Mouse (Mus musculus) layer of hippocampus, adult 2 months (tissue): ENCODE results near the gene Pwwp2b. TPM values are rescaled to one million over a fixed set of nuclear protein-coding genes. Genes with fewer than 3 reads are reported as not detected.
A peak's percentile ranks its signal among the peaks of the same experiment; 100 is the strongest.

ENCODE experiments used
- DNase-seq, 2 experiments: peaks; one replicate each; pipeline ENCODE4 v3.0.0; 2022; ENCODE audit warnings: low spot score in 2 of 2
- H3K27ac ChIP-seq: fragments of 200-600 bp; 2 replicates; pipeline ENCODE4 v1.8.1; 2022
- H3K4me3 ChIP-seq: fragments of 200-600 bp; 2 replicates; pipeline ENCODE4 v1.8.1; 2022; ENCODE audit warnings: mild to moderate bottlenecking
- CTCF ChIP-seq: fragments of 200-600 bp; conservative IDR thresholded peaks from 2 replicates; pipeline ENCODE4 v1.8.1; 2022; ENCODE audit warnings: antibody characterized with exemption, mild to moderate bottlenecking, moderate library complexity
- total RNA-seq, 2 experiments: library from RNA; stranded (reverse); gene quantifications; 2 replicates each; pipeline ENCODE4 v1.2.3; 2021

Pwwp2b gene
- total RNA-seq, 2 experiments from 2014 or later = 35.0 to 37.6 TPM

GRCm38 (mm10) chr7:139233714-139234113 lies 14.6 kb upstream of the Pwwp2b start:
- no peak overlapping the region for H3K4me3 ChIP-seq
- peak; percentile 100 for TF ChIP-seq CTCF
- H3K27ac ChIP-seq = no peak overlapping the region
- peak; percentile 81 to 92 for DNase-seq

- DNase-seq = no peak
- H3K27ac ChIP-seq = no peak overlapping the region
Observed at GRCm38 (mm10) chr7:139234426-139235188, 13.7 kb upstream of the Pwwp2b start.

GRCm38 (mm10) chr7:139235651-139236358 lies 12.5 kb upstream of the Pwwp2b start:
- Histone ChIP-seq H3K27ac (no peak overlapping the region), H3K4me3 (no peak overlapping the region)
- DNase-seq = no peak
- TF ChIP-seq CTCF = peak; percentile 33

More at GRCm38 (mm10) chr7:139234426-139235188, 13.7 kb upstream of the Pwwp2b start:
- H3K4me3 ChIP-seq = no peak overlapping the region
- TF ChIP-seq CTCF = peak; percentile 47

- TF ChIP-seq CTCF = no peak
- H3K27ac ChIP-seq = no peak overlapping the region
- DNase-seq = no peak
- no peak overlapping the region for H3K4me3 ChIP-seq
Observed at GRCm38 (mm10) chr7:139239432-139239831, 8.8 kb upstream of the Pwwp2b start.

- no peak for TF ChIP-seq CTCF
- H3K4me3 ChIP-seq = no peak overlapping the region
- DNase-seq = no peak
- H3K27ac ChIP-seq = peak overlapping the region; percentile 99
Observed at GRCm38 (mm10) chr7:139246086-139246485, 2.2 kb upstream of the Pwwp2b start.

- no peak for TF ChIP-seq CTCF
- Histone ChIP-seq H3K27ac (peak overlapping the region; percentile 99), H3K4me3 (peak overlapping the region; percentile 80)
- peak; percentile 49 to 60 for DNase-seq
Observed at GRCm38 (mm10) chr7:139246931-139247880, 1.1 kb upstream of the Pwwp2b start.

- DNase-seq = no peak
- H3K27ac ChIP-seq = peak overlapping the region; percentile 99
- peak overlapping the region; percentile 80 for H3K4me3 ChIP-seq
- TF ChIP-seq CTCF = no peak
Observed at GRCm38 (mm10) chr7:139248615-139249405, 528 bp downstream of the Pwwp2b start.

- peak overlapping the region; percentile 80 for H3K4me3 ChIP-seq
- no peak for TF ChIP-seq CTCF
- DNase-seq = no peak
- H3K27ac ChIP-seq = peak overlapping the region; percentile 99
Observed at GRCm38 (mm10) chr7:139249406-139250210, 1.3 kb downstream of the Pwwp2b start.

GRCm38 (mm10) chr7:139251881-139252301 lies 3.6 kb downstream of the Pwwp2b start:
- Histone ChIP-seq H3K4me3 (no peak overlapping the region), H3K27ac (peak overlapping the region; percentile 99)
- no peak for DNase-seq
- no peak for TF ChIP-seq CTCF

GRCm38 (mm10) chr7:139252566-139252965 lies 4.3 kb downstream of the Pwwp2b start:
- H3K4me3 ChIP-seq = no peak overlapping the region
- TF ChIP-seq CTCF = no peak
- H3K27ac ChIP-seq = peak overlapping the region; percentile 99; the same call in 1 of the 2 replicates
- DNase-seq = no peak

- Histone ChIP-seq H3K27ac (peak overlapping the region; percentile 99; the same call in 1 of the 2 replicates), H3K4me3 (no peak overlapping the region)
- DNase-seq = no peak
- no peak for TF ChIP-seq CTCF
Observed at GRCm38 (mm10) chr7:139252986-139253385, 4.7 kb downstream of the Pwwp2b start.
